Mouse (Mus musculus) MEL-GATA-1-ER (cell line): Measurements from ENCODE around the gene Cradd.

Source experiments
- DNase-seq: peaks from one replicate; pipeline ENCODE4 v3.0.0-alpha.2; 2012; ENCODE audit warnings: low read depth; ENCODE audit errors: extremely low read depth

The Cradd gene

DNA sequence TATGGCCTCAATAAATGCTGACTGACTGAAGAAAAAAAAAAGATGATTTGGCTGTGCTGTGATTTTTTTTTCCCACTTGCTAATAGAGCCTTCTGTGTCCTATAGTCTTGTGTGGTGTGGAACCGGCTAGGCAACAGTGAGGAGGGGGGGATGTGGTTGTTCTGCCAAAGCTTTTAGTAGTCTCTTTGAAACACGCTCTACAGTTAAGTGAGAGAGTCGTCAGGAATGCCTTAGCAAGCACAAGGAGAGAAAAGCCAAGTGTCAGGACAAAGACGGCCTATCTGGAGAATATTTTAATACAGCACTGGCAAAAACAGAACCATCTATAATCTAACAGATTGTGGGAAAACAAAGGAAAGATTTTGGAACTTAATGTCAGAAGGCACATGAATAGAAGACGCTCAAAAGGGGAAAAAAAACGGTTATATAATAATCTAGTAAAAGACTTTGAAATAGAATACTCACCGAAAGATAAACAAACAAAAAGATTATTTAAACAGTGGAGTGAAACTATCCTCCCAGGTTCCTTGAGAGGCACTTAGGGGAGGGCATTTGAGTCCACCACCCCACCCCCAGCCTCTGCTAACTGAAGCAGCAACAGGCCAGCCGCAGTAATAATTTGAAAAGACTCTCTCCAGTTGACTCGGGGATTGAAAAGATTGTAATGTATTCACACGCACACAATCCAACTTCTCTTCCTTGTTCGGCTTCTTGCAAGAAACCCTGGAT, 16.9 kb downstream of the Cradd start:
- no peak for DNase-seq

- no peak for DNase-seq
Observed at GRCm38 (mm10) chr10:95304240-95304639, 19.7 kb downstream of the Cradd start.

DNA sequence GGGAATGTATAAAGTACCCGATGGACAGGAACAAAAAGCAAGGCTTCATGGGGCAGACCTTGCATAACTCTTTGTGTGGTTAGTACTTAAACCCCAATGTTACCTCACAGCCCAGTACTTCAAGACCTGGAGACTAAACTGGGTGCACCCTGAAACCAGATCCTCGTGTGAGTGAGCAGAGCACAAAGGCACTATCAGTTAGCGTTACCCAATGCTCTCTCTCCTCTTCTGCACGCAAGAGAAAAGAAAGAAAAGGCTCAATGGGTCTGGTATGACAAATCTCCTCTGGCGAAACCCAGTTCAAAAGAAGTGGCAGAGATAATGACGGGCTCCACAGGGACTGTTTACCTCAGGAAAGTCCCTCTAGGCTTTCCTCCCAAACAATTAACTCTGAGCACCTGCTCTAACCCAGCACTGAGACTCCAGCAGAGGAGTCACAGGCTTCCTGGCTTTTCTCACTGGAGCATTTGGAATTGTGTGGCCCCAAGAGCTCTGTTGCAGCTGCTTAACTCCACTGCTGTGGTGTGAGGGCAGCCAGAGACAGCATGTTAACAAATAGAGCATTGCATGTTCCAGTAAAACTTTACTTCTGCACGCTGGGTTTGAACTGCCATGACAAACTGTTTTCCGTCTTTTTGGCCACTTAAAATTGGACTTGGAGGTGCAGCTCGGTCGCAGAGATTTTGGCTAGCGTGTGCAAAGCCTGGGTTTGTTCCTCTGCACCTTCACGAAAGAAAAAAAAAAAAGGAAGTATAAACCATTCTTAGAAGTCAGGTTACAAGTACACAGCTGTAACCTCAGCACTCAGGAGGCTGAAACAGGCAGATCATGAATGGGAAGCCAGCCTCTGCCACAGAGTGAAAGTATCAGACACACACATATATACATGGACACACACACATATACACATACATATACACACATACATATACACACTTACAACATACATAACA, 21.4 kb downstream of the Cradd start:
- DNase-seq, result no peak

- no peak for DNase-seq
Observed at GRCm38 (mm10) chr10:95300178-95300793, 23.6 kb downstream of the Cradd start.

GRCm38 (mm10) chr10:95299808-95300133, 24.2 kb downstream of the Cradd start:
- DNase-seq, result no peak

DNA sequence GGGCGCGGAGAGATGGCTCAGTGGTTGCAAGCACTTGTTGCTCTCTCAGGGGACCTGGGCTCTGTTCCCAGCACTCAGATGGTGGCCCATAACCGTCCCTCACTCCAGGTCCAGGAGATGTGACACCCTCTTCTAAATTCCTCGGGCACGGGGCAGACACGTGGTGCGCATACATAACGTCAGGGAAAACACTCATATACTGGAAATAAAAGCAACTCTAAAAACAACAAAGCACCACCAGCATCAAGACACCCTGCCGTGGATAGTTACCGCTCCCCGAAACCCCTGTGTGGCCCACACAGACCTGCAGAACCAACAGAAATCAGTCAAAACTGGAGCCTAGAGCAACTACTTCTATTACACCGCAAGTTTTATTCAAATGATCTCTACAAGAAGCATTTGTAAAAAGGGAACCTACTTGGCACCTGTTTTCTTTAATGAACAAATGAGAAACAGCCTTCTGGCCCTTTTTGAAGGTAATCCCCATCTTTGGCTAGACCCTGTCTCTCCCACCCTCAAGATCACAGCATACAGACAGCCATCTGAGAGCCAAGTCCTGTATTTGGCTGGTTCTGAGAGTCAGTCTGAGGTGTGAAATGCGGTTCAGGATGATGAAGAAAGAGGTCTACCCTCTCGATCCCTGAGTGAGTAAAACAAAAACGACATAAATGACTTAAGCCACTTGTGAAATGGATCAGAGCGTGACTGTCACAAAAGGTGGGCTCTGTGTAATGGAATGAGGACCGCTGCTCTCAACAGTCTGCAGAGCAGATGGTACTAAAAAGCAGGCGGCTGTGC, 24.7 kb downstream of the Cradd start:
- DNase-seq, result no peak

DNA sequence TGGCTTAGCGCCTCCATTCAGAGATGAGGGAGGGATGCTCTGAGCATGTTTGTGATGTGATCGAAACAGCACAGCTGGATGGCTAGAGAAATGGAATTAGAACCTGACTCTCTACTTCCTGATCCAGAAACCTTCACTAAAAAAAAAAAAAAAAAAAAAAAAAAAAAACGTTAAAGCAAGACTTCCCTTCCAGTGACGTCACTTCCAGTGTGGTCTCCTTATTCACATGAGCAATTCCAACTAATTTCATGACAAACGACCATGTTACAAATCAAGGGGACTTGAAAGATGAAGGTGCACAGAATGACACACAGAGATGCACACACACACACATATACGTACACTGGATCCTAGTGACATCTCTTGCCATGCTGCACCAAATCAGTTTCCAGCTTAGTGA, 25.4 kb downstream of the Cradd start:
- no peak for DNase-seq

DNA sequence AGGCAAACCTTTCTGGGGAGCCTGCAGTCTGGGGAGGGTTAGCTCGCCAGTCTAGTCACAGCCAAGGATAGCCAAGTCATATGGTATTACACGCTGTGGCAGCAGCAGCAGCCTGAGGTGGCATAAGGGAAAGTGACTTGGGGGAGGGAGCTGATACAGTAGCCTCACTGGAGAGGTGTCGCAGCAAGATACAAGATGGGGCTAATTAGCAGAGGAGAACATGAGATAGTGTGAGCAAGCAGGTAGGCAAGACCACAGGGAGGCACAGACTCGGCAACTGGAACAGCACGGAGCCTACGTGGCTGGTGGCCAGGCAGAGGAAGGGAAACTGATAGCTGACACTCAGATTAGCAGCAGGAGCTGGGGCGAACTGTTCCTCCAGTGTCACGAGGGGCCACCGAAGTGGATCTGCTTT, 26.2 kb downstream of the Cradd start:
- peak; percentile 62 for DNase-seq

GRCm38 (mm10) chr10:95297024-95297423, 26.9 kb downstream of the Cradd start:
- DNase-seq, result no peak

- no peak for DNase-seq
Observed at GRCm38 (mm10) chr10:95293261-95293660, 30.7 kb downstream of the Cradd start.

DNA sequence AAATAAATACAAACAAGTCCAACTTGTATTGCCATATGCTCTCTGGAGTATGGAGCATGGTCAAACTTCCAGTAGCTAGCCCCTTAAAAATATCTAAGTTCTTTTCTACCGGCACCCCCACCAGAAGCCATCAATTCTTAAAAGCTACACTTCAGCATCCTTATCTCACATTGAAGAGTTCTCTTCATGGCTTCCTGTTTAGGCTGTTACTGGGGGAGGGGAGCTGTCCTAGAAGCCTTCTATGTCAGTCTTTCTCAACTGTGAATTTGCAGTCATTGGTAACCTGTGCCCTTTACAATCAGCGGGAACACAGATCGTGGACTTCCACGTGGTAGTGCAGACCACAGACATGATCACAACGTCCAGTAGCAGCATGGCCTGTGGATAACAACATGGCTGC, 31.7 kb downstream of the Cradd start:
- peak; percentile 59 for DNase-seq

DNA sequence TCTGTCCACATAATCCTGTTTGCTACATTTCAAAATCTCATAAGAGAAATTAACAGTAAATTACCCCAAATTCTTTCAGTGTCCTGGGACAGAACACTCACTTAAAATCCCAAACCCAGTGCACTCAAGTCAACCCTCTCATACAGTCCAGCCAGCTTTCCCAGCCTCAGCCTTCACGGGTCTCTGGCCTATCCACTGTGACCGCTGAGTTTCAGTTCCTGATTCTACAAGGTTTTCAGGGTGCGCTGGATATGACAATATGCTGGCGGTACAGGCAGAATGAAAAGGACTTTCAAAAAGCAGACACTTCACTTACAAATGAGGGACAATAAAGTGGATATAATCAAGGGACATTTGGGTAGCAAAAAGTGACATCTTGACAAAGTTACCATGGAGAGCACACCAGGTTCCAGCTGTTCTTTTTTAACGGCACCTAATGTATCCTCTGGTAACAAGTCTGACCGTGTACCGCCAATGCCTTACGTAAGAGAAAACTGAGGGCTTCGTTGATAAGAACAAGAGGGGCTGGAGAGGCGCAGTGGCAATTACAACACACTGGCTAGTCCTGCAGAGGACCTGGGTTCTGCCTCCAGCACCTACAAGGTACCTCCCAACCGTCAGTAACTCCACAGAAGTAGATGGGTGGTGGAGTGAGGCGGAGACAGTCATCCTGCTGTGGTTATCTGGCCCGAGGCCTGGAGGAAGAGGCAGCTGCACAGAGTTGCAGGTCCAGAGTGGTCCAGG, 32.6 kb downstream of the Cradd start:
- DNase-seq, result peak; percentile 56

GRCm38 (mm10) chr10:95289819-95290218, 34.1 kb downstream of the Cradd start:
- peak; percentile 45 for DNase-seq

- DNase-seq, result no peak
Observed at GRCm38 (mm10) chr10:95288206-95288605, 35.7 kb downstream of the Cradd start.

DNA sequence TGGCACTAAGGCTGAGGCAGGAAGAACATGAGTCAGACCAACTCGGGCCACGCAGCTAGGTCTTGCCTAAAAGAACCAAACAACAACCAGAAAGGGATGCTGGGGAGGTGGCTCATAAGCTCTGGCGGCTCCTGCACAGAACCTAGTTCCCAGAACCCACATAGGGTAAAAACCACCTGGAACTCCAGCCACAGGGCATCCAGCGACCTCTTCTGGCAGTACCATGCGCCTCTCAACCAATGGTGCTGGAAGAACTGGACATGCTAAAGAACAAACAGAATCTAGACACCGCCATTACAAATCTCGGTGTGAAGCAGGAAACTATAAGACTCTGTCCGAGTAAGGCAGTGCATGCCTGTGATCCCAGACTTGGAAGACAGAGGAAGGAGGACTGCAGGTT, 36.6 kb downstream of the Cradd start:
- no peak for DNase-seq

- DNase-seq, result no peak
Observed at GRCm38 (mm10) chr10:95283434-95283833, 40.5 kb downstream of the Cradd start.

- DNase-seq, result no peak
Observed at GRCm38 (mm10) chr10:95281996-95282395, 41.9 kb downstream of the Cradd start.

DNA sequence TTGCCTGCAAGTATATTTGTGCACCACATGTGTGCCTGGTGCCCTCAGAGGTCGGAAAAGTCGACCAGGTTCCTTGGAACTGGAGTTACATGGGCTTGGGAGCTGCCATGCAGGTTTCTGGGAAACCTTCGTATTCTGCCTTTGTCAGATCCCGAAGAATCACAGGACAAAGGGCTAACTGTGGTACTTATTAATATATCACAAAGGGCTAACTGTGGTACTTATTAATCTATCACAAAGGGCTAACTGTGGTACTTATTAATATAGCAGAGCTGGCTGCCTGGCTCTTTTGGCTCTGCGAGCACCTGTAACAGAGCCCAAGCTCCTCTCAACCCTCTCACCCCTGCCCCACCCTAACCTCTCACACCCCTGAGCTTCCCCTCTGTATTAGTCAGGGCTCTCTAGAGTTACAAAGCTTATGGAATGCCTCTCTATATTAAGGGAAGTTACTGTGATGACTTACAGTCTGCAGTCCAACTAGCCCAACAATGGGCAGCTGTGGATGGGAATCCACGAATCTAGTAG, 42.4 kb downstream of the Cradd start:
- DNase-seq, result no peak

DNA sequence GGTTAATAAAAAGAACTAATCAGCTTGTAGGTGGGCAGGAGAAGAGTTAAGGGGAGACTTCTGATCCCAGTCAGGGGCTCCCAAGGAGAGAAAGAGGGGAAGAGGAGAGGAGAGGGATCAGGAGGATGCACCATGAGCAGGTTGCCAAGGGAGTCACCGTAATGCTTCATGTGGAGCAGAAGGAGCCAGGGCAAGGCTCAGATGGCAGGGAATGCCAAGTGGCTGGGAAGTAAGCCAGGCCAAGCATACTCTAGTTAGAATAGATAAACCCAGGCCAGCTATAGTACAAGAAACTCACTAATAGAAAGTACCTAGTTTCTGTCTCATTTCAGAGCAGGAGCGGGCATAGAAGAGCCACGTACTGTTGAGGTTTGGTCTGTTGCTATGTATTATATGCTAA, 43.6 kb downstream of the Cradd start:
- DNase-seq, result no peak

DNA sequence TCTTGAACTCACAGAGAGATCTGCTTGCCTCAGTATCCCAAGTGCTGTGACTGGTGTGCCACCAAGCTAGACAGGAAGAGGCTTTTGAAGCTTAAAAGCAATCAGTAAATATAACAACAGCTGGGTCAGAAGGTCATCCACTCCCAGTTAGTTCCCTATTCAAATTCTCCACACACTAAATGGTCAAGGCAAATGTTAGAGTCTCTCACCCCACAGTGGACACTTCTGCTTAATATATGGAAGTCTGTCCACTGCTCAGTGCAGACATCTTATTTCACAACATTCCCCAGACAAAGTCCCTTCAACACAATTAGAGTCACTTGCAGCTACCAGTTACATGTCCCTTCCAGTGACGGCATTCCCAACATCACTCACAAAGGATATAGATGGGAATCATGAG, 44.5 kb downstream of the Cradd start:
- DNase-seq, result no peak
